Mouse (Mus musculus) heart, postnatal 10 days (tissue): ENCODE measurements at regions not wholly inside any gene's neighbourhood (a gene's known extent, or its start where the extent isn't known, plus 50 kb on each side); places are given as distances from the start of the nearest gene placed in this dataset.

Experiments used
- DNase-seq, 2 experiments: peaks; one replicate each; pipeline ENCODE4 v3.0.0; 2021
- intact Hi-C: fragments of 180-260 bp; cut with DNase I; formaldehyde crosslinking; loops from one replicate; pipeline ENCODE4 v1.15.1; 2025

GRCm38 (mm10) chr3:114463267-114463666 lies 432.9 kb downstream of the Col11a1 start:
- intact Hi-C loops = no loop called here

GRCm38 (mm10) chr3:114463714-114464545 lies 433.6 kb downstream of the Col11a1 start:
- no peak for DNase-seq
- intact Hi-C loops = no loop called here

More at GRCm38 (mm10) chr3:114463267-114463666, 432.9 kb downstream of the Col11a1 start:
- no peak for DNase-seq

- intact Hi-C loops = no loop called here
- no peak for DNase-seq
Observed at GRCm38 (mm10) chr3:114464546-114464888, 434.2 kb downstream of the Col11a1 start.

GRCm38 (mm10) chr3:114483904-114484303 lies 420.0 kb upstream of the Olfm3 start:
- intact Hi-C loops = no loop called here
- DNase-seq = no peak

- DNase-seq = no peak
- intact Hi-C loops = no loop called here
Observed at GRCm38 (mm10) chr3:114507690-114508332, 396.1 kb upstream of the Olfm3 start.

- intact Hi-C loops = no loop called here
- no peak for DNase-seq
Observed at GRCm38 (mm10) chr3:114515233-114515632, 388.6 kb upstream of the Olfm3 start.

GRCm38 (mm10) chr3:114544353-114544752 lies 359.5 kb upstream of the Olfm3 start:
- DNase-seq = no peak
- intact Hi-C loops = no loop called here

- intact Hi-C loops = no loop called here
- DNase-seq = peak; percentile 2 to 6
Observed at GRCm38 (mm10) chr3:114547218-114547617, 356.7 kb upstream of the Olfm3 start.

- DNase-seq = no peak
Observed at GRCm38 (mm10) chr3:114570978-114571377, 332.9 kb upstream of the Olfm3 start.

More at GRCm38 (mm10) chr3:114570978-114571377, 332.9 kb upstream of the Olfm3 start:
- intact Hi-C loops = no loop called here
